Mouse (Mus musculus): ENCODE results near the gene Ggt1.

Ggt1 gene

DNA sequence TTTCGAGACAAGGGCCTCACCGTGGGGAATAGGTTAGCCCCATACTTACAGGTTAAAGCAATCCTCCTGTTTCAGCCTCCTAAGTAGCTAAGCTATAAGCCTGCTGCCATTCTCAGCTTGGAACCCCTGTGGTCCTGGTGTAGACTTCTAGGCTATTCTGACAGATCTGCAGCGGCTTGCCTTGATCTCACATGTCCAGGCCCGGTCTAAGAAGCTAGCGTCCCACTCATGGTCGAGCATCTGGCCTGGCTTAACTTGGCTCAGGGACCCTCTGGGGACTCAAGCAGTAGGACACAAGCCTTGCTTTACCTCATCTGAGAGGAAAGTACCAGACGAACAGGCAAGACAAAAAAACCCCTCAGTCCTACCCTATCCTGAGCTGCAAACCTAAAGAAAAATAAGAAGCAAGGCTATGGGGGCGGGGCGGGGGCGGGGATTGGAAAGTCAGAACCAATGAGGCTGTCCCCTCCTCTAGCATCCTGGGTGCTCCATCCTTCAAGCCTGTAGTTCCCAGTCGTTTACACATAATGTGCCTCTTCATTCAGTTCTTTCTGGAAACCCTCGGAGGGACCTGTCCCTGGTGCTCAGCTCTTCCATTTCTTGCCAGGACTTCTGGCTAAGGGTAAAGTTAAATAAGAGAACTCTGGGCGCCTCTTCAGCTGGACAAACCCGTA is 73.8 kb downstream of the Ggt1 start:
- DNase-seq = peak; percentile 31

DNA sequence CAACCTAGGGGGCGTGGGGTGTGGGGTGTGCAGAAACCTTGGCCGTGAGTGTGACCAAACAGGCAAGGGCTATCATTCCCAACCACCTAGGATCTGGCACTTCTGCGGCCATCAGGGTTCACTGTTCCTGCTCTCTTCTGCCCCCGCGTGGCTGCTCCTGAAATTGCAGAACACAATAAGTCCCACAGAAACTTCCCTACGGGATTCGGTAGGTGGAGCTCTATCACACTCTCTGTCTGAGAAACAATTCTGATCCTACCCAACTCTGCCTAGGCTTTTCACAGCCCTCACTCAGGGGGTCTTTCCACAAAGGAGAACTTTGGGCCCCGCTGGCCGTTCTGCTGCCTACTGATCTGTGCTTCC is 74.3 kb downstream of the Ggt1 start:
- peak; percentile 85 for DNase-seq
